Mouse (Mus musculus): ENCODE results near the gene Rab20.

GRCm38 (mm10) chr8:11437862-11438261 is 40.6 kb downstream of the Rab20 start:
- no peak for TF ChIP-seq CTCF (conservative IDR thresholded peaks at IDR 0.05; ENCODE audit: low read length)
- no peak for TF ChIP-seq NANOG (IDR thresholded peaks at IDR 0.05; ENCODE audit: borderline replicate concordance, low read length)
